Mouse (Mus musculus): Measurements from ENCODE around the gene Kera.

GRCm38 (mm10) chr10:97591036-97591435 lies 15.6 kb upstream of the Kera start:
- TF ChIP-seq CTCF (IDR thresholded peaks at IDR 0.05; ENCODE audit: insufficient read depth, low read depth, low read length): no peak
- TF ChIP-seq POLR2A (IDR thresholded peaks at IDR 0.05; ENCODE audit: insufficient read depth, low read depth, low read length): no peak

All from olfactory bulb, adult 2 months (tissue).